Mouse (Mus musculus) activated CD4-positive, CD25-positive, alpha-beta regulatory T cell (primary cell): ENCODE measurements around the gene Lrrc26. TPM values are rescaled to one million over a fixed set of nuclear protein-coding genes. Genes with fewer than 3 reads are reported as not detected.

Experiments used
- polyA plus RNA-seq, 2 experiments: library from polyadenylated mRNA; unstranded; fragments of 100-300 nt; shearing (Covaris generic); gene quantifications; one replicate each; pipeline ENCODE4 v1.2.1; 2017

The Lrrc26 gene
- not detected for polyA plus RNA-seq

GRCm38 (mm10) chr2:25289651-25290050 is at the start of gene Lrrc26:
Gene Lrrc26 (plus strand): TSS chr2:25289915.

DNA sequence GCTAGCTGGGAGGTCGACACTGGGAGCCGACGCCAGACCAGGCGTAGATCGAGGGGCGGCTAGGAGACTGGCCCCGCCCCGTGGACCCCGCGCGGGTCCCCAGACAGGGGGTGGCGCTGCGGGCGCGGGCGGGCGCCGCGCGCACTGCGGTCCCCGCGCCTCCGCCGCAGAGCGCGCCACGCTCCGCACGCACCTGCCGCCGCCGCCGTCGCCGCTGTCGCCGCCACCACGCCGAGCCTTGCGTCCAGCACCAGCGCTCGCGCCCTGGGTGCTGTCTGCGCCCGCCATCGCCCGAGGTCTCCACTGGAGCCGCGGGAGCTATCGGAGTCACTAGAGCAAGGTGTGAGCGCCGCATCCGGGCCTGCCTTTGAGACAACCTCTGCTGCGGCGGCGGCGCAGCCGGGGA is 47.6 kb upstream of the Lrrc26 start, which contains the start of the genes Rnf208 and Cysrt1:
Gene Rnf208, plus strand, starts transcription at position 155 of the 406 bp plus-strand sequence.
Gene Cysrt1, minus strand, starts transcription at position 352 of the 406 bp plus-strand sequence.

GRCm38 (mm10) chr2:25246183-25247072 is 43.3 kb upstream of the Lrrc26 start, which contains the start of gene AL732309.1:
Gene AL732309.1 (minus strand): TSS chr2:25246863.

DNA sequence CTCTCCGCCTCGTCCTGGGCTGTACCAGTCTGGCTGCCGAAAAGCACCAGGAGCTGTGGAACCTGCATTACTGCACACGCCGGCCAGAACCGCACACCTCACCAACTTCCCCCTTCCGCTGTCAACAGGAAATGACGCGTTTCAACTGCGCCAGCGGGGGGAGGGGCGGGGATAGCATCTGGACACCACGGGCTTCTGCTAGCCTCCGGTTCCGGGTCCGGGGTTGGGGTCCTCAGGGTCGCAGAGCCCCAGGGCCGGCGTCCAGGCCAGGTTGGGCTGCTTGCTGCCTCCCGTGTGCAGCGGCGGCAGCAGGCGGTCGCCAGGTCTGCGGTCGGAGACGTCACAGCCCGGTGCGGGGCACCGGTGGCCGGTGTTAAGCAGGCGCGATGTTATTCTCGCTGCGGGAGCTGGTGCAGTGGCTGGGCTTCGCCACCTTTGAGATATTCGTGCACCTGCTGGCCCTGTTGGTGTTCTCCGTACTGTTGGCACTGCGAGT is 34.4 kb upstream of the Lrrc26 start, which contains the start of gene Tmem203:
Gene Tmem203, plus strand, starts transcription at position 156 of the 496 bp plus-strand sequence.

GRCm38 (mm10) chr2:25262291-25262767 is 27.4 kb upstream of the Lrrc26 start, which contains the start of gene Tprn:
Gene Tprn (plus strand): TSS chr2:25262618.

GRCm38 (mm10) chr2:25271827-25272511 is 17.7 kb upstream of the Lrrc26 start, which contains the start of the genes Ssna1 and Anapc2:
Gene Ssna1 (minus strand): TSS chr2:25272438.
Gene Anapc2 (plus strand): TSS chr2:25272478.

DNA sequence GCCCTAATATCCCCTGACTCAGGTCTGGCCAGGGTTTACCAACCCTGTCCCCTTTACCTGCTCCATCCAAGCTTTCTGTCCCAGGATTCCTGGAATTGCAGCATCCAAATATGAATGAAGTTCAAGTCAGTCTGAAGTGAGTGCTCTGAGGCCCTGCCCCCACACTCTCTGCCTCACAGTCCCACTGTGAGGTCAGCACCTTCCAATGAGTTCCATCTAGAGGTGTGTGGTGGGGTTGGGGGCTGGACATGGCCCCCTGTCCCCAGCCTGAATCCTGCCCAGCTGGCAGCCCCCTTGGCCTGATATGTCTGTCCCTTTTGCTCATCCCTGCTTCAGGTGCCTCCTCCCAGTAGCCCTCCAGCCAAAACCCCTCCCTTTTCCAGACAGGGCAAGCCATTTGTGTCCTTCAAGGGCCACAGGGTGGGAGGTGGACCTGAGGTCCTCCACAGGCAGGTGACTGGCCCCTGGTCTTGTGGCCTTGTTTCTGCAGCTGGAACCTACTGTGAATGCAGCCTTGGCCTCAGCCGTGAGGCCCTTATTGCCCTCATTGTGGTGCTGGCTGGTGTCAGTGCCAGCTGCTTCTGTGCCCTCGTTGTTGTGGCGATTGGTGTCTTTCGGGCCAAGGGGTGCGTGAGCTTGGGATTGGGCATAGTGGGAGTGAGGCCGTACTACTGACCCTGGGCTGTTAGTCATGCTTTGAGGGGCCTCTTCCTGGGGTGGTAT is 1.6 kb upstream of the Lrrc26 start, which contains the start of gene Tmem210:
Gene Tmem210, plus strand, starts transcription at position 219 of the 723 bp plus-strand sequence.

GRCm38 (mm10) chr2:25318971-25319773 is 29.5 kb downstream of the Lrrc26 start, which contains the start of gene Grin1:
Gene Grin1 (minus strand): TSS chr2:25319187.

DNA sequence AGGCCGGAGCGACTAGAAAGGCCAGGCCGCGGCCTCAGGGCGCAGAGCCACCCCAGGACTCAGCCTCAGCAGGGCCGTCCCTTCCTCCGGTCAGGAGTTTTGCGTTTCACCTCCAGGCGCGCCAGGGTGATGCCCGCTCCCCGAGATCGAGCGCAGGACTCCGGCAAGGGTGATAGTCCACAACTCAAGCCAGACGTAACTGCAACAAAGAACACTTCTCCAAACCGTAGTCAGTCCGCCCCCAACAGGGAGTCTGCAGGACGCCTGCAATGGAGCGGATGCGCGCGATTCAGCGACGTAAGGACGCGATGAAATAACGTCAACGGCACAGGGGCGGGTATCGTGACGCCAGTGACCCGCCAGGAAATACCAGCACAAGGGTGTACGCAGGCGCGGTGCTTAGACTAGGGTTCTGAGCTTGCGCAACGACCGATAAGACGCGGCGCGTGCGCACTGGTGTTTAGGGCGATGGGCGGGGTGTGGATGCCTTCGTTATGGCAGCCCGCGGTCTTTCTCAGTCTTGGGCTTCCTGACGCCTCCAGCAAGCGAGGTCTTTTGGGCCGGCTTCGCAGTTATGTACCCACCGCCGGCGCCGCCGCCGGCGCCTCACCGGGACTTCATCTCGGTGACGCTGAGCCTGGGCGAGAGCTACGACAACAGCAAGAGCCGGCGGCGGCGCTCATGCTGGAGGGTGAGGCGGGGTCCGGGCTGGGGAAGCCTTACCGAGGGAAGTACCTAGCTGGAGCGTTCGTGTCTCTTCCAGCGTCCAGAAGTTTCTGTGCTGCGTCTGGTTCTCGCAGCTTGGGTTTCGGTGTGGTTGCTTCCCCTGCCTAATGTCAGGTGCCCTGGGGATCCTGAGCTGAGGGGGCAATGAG is 42.8 kb downstream of the Lrrc26 start, which contains the start of gene Man1b1:
Gene Man1b1, plus strand, starts transcription at position 53 of the 875 bp plus-strand sequence.

Other genes with a start within 250 kb of the Lrrc26 start
- 10 to 100 TPM; 31.8 to 38.7 TPM for gene Nsmf, start 235.6 kb upstream of the Lrrc26 start, polyA plus RNA-seq
- not detected for gene Entpd8, start 209.6 kb upstream of the Lrrc26 start, polyA plus RNA-seq
- 1 to 10 TPM; 1.3 to 1.4 TPM for gene Noxa1, start 194.8 kb upstream of the Lrrc26 start, polyA plus RNA-seq
- 1 to 10 TPM; 3.6 to 4.7 TPM for gene Nrarp, start 109.2 kb upstream of the Lrrc26 start, polyA plus RNA-seq
- 100 to 1,000 TPM in 1 of 2 experiments, 10 to 100 TPM in 1; 82.2 to 121 TPM for gene Tor4a, start 93.0 kb upstream of the Lrrc26 start, polyA plus RNA-seq
- gene Nelfb, start 78.4 kb upstream of the Lrrc26 start, polyA plus RNA-seq, result 100 to 1,000 TPM; 104 to 121 TPM
- not detected for gene Stpg3, start 75.3 kb upstream of the Lrrc26 start, polyA plus RNA-seq
- under 1 TPM in 1 of 2 experiments, not detected in 1; 0.44 TPM for gene Fam166a, start 71.2 kb upstream of the Lrrc26 start, polyA plus RNA-seq
- gene Tubb4b, start 65.2 kb upstream of the Lrrc26 start, polyA plus RNA-seq, result 100 to 1,000 TPM; 153 to 167 TPM
- under 1 TPM in 1 of 2 experiments, not detected in 1; 0.07 TPM for gene Slc34a3, start 55.6 kb upstream of the Lrrc26 start, polyA plus RNA-seq
- gene Rnf224, start 53.1 kb upstream of the Lrrc26 start, polyA plus RNA-seq, result under 1 TPM in 1 of 2 experiments, not detected in 1; 0.14 TPM
- 1 to 10 TPM; 1.2 to 4.3 TPM for gene Rnf208, start 47.7 kb upstream of the Lrrc26 start, polyA plus RNA-seq
- not detected for gene Cysrt1, start 47.5 kb upstream of the Lrrc26 start, polyA plus RNA-seq
- 1 to 10 TPM; 2.1 to 9.4 TPM for gene AL732309.1, start 43.1 kb upstream of the Lrrc26 start, polyA plus RNA-seq
- 10 to 100 TPM; 31.0 to 41.1 TPM for gene Tmem203, start 34.5 kb upstream of the Lrrc26 start, polyA plus RNA-seq
- 10 to 100 TPM; 10.9 to 12.4 TPM for gene Tprn, start 27.3 kb upstream of the Lrrc26 start, polyA plus RNA-seq
- gene Ssna1, start 17.5 kb upstream of the Lrrc26 start, polyA plus RNA-seq, result 100 to 1,000 TPM; 140 TPM
- 10 to 100 TPM; 78.1 to 84.1 TPM for gene Anapc2, start 17.4 kb upstream of the Lrrc26 start, polyA plus RNA-seq
- gene Tmem210, start 1.8 kb upstream of the Lrrc26 start, polyA plus RNA-seq, result not detected
- gene Grin1, start 29.3 kb downstream of the Lrrc26 start, polyA plus RNA-seq, result under 1 TPM; 0.10 to 0.39 TPM
- gene Man1b1, start 42.4 kb downstream of the Lrrc26 start, polyA plus RNA-seq, result 10 to 100 TPM; 17.2 to 17.6 TPM
- 10 to 100 TPM; 13.0 to 16.1 TPM for gene Dpp7, start 66.4 kb downstream of the Lrrc26 start, polyA plus RNA-seq
- 10 to 100 TPM; 50.7 to 71.9 TPM for gene Uap1l1, start 75.8 kb downstream of the Lrrc26 start, polyA plus RNA-seq
- 1 to 10 TPM; 4.3 to 6.6 TPM for gene Sapcd2, start 82.4 kb downstream of the Lrrc26 start, polyA plus RNA-seq
- under 1 TPM in 1 of 2 experiments, not detected in 1; 0.17 TPM for gene Entpd2, start 106.0 kb downstream of the Lrrc26 start, polyA plus RNA-seq
- gene Npdc1, start 109.4 kb downstream of the Lrrc26 start, polyA plus RNA-seq, result 1 to 10 TPM; 1.1 to 4.0 TPM
- 10 to 100 TPM; 13.1 to 35.9 TPM for gene Fut7, start 133.4 kb downstream of the Lrrc26 start, polyA plus RNA-seq
- gene Abca2, start 138.8 kb downstream of the Lrrc26 start, polyA plus RNA-seq, result 10 to 100 TPM; 20.5 to 67.6 TPM
- 1 to 10 TPM; 1.1 to 2.4 TPM for gene Clic3, start 166.9 kb downstream of the Lrrc26 start, polyA plus RNA-seq
- gene Paxx, start 171.2 kb downstream of the Lrrc26 start, polyA plus RNA-seq, result 100 to 1,000 TPM in 1 of 2 experiments, 10 to 100 TPM in 1; 95.9 to 106 TPM
- gene Ptgds, start 180.1 kb downstream of the Lrrc26 start, polyA plus RNA-seq, result under 1 TPM in 1 of 2 experiments, not detected in 1; 0.63 TPM
- gene Lcn12, start 204.0 kb downstream of the Lrrc26 start, polyA plus RNA-seq, result not detected
- 10 to 100 TPM; 64.4 to 86.7 TPM for gene Fbxw5, start 210.8 kb downstream of the Lrrc26 start, polyA plus RNA-seq
- gene C8g, start 211.8 kb downstream of the Lrrc26 start, polyA plus RNA-seq, result 1 to 10 TPM; 5.9 to 6.1 TPM